Mouse (Mus musculus) c-Kit-positive CD71-positive TER-119-negative erythroid progenitor cells, embryonic 14.5 days (primary cell): ENCODE measurements around the gene Bmp5.
"Not testable (repeated sequence)": the region's sequence is repeated elsewhere in the genome, so short reads cannot be mapped to it uniquely, and the experiment has no call there.

Source experiments
- DNase-seq: peaks from one replicate; pipeline ENCODE4 v3.0.0-alpha.2; 2013; ENCODE audit warnings: low read depth

Bmp5 gene

DNA sequence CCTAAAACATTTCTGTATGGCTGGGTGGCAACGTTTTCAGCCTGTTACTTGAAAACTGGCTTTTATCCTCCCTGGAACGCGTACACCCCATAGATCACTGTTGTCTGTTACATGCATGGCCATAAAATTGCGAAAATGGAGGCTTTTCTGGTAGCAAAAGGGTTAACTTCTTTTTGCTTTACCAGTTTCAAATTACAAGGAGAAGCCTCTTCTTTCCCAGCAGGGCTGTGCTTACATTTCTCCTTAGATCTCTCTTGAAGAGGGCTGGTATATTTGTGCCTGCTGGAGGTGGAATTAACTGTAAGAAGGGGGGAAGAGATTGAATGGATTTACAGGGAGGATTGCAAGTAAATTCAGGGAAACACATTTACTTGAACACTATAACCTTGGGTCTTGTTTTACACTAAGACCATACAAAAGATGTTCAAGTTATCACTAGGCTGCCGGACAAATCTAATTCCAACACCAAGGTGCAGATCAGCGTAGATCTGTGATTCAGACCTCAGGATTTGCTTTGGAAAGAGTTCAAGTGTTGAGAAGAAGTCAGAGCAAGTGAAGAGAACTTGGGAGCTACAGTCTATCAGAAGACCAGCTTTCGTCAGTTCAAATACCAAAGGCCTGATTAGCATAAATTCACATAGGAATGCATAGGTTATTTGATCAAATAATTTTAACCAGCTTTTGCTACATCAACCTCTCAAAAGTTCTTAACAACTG is at the start of gene Bmp5:
Gene Bmp5, plus strand, starts transcription at position 236 of the 717 bp plus-strand sequence.
- no peak for DNase-seq

DNA sequence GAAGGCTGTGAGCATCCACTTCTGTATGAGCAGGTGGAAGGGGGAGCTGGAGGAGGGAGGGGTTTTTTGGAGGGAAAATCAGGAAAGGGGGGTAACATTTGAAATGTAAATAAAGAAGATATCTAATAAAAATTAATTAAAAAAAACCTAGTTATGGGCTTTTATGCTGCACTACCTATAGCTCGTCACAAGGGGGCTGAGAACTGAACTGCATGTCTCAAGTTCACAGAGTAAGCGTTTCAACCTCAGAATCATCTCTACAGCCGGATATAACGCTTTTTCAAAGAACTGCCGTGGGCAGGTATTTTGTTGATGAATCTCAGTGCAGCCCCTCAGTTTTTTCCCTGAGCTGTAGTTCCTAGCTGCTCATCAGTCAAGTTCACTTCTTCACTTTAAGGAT is 15.1 kb upstream of the Bmp5 start:
- peak; percentile 4 for DNase-seq

DNA sequence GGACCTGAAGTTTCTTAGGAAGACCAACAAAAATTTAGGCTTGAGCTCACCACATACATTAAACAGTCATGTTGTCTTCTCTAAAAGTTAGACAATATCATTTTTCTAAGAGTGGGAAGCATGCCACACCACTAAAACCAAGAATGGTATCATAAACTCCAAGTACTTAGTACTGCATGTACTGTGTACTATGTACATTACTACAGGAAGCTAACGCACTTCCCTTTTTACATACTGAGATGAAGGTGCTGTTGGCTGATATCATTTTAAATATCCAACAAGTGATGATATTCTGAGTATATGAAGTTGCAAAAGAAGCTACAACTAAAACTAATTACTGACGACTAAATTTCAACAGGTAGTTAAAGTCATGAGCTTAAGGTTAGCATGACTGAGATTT is 13.6 kb upstream of the Bmp5 start:
- DNase-seq, result no peak

DNA sequence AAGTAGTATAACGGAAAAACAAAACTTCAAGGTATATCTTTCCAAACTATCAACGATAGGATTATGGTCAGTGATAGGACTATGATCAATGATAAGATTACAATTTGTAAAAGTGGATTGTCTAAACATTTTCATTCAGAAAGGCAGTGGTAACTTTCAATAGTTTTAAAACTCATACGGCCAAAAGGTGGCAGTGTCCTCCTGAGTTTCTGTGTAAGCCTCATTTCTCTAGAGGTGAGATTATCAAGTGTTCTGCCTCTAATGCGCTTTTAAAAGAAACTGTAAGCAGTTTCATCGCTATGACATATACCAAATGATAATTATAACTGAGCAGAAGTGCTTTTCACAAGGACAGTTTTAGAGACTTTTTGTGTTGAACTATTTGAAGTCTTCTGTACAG is 12.7 kb upstream of the Bmp5 start:
- peak; percentile 10 for DNase-seq

DNA sequence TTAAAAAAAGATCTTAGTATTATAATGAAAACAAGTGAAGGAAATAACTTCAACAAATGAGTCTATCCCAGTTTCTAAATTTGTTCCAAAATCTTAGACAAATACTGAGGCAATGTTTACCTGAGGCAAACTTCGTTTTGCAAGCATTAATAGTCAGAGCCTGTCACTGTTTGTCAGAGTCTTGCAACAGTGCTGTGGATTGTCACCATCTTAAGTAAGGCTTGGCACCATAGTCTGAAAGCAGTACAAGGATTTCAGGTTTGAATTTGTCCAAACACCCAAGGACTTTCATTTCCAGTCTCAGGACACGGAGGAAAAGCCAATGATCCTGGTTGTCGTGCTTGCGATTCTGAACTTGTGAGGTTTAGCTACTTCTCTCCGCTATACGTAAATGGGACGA is 10.4 kb upstream of the Bmp5 start:
- no peak for DNase-seq

DNA sequence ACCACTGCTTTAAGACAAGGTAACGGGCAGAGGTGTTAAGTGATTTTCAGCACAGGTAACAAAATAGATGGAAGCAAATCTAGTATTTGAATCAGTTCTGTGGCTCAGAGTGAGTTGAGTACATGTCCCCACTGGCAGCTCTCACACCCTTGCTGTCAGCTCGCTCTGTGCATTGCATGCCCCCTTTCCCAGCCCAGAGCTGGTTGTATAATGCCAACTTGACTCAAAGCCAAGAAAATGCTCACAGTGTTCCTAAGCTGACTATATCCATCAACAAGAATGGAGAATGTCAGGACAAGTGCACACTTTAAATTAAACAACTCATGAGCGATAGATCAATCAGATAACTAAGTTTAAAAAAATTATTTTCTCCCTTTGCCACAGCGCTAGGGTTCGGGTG is 8.6 kb upstream of the Bmp5 start:
- DNase-seq, result no peak

DNA sequence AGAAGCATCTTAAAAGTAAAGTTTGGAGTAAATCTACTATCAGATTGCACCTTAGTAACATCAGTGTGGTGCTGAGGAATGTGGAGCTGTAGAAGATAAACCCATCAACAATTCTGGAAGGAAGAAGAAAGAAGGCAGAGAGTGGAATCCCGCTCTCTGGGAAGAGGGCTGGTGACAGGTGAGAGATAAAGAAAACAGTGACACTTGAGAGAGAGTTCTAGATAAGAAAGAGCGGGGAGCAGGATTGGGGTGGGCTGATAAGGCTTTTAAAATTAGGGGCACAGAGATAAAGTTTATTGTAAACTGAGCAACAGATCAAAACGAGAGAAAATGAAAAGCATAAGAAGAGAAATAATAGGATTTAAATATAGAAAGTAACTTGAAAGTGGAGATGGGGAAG is 6.1 kb upstream of the Bmp5 start:
- no peak for DNase-seq

DNA sequence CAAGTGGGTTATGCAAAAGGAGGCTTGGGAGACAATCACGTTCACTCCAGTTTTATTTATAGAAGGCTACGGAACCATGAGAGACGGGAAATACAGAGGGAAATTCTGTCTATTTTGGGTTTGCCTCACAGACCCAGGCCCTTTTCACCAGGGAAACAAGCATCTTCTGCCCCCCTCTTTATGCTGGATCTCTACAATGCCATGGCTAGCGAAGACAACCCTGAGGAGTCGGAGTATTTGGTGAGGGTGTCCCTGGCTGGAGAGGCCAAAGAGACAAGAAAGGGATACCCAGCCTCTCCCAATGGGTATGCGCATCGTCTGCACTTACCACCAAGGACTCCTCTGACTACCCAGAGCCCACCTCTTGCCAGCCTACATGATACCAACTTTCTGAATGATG is 989 bp downstream of the Bmp5 start:
- no peak for DNase-seq

DNA sequence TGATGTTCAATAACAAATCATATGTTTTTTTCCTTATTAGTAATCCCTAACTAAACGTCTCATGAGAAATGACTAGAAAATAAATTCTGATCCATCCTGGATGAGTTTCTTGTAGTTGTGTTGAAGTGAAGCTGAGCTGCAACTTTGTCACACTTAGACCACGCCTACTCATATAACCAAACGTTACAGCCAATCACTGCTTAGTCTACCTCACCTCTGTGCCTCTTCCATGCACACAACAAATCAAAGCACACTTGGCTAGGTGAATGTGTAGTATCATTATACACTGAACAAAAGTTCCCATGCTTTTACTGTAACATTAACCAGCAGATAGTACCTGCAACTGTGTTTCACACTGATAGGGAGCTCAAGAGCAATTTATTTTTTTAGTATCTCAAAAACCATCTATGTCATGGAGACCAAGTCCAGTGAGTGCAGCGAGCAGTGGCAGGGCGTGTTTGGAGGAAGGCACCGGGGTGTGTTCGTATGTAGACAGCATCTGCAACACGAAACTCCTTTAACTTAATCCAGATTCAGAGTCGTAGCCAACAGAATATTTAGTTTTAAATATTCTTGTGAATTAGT is 3.7 kb downstream of the Bmp5 start:
- no peak for DNase-seq

DNA sequence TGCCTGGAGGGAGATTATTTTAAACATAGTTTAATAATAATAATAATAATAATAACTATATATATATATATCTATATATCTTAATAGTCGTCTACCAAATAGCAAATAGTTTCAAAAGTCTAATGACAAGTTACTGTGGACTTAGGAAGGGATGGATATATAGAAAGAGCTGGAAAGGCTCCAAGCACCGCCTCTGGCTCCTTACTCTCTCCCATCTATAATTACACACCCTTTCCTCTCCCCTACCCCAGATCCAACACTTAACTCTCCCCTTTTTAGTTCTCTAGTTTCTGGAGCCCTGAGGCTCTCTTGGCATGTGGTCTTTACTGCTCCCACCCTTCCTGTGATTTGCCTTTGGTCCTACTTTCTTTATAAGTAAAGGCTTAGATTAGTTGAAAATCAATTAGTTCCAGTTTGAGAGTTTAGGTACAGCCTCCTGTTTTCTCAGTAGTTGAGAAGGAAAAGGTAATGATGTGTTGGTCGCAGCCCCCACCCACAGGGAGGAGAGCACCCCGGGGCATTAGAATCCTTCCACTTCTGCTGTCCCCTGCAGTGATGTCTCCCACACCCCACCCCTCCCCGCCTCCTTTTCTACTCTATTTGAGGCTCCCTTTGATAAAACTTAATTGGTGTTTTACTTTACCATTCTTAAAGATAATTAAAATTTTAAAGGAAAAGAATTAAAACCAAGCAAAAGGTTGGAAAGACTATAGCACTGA is 5.6 kb downstream of the Bmp5 start:
- DNase-seq, result no peak

DNA sequence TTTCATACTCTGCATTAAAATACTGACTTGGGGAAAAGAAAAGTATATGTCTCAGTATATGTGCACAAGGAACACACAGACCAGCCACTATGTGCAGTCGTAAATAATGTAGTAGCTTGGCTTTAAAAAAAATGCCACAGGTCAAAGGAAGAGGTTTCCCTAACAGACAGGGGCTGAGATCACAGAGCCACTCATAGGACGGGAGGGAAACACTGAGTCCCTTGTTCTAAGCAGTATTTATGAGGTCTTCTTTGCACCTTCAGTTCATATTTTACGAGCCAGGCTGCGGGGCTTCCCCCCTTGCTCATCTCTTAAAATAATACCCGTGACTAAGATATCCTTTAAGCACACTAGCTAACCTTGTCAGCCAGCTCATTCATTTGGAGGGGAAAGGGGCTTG is 6.4 kb downstream of the Bmp5 start:
- no peak for DNase-seq

DNA sequence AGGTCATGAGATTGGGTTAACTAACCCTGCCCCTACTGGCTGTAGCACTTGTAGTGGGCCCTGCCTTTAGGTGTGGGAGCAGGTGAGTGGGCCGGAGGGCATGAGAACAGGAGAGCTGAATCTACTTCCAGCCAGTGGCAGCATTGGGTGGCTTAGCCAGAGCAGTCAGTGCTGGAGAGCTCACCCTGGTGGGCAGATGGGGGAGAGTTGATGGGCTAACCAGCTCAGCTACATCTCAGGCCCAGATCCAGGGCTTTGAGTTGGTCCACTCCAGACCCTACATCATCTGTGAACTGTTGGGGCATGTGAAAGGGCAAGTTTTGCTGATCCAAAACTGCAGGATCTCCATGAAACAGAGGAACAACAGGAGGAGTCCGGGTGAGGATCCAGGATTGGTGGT is 8.4 kb downstream of the Bmp5 start:
- no peak for DNase-seq

DNA sequence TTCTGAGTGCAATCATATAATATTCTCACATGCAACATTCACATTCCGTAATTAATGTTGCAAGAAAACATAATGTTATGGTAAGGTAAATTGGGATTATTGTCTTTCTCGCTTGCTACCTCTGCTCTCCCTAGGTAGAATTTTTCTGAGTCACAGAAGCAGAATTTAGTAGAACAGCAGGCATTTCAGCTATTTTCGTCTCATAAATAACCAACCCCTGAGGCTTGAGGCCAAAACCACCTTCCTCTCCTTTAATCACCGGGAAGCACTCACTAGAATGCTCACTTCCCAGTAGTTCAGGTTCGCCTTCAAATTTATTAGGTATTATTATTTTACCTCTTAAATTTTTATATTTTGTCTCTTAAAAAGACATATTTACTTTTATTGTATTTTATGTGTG is 10.8 kb downstream of the Bmp5 start:
- no peak for DNase-seq

DNA sequence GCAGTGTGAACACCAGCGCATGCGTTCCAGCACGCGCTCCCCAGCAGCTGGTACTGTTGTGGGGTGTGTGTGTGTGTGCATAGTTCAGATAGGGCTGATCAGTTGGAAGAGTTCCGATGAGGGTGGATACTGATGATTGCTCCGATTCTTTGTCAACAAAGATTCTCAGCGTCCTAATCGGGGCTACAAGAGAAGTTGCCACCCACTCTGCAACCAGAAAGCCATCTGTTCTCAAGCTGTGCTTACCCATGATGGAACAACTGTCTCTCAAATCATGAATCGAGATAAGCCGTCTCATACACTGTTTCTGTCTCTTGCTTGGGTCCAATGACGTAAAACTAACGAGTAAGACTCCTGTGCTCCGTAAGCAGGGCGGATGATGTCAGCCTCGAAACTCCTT is 12.0 kb downstream of the Bmp5 start:
- DNase-seq, result no peak

DNA sequence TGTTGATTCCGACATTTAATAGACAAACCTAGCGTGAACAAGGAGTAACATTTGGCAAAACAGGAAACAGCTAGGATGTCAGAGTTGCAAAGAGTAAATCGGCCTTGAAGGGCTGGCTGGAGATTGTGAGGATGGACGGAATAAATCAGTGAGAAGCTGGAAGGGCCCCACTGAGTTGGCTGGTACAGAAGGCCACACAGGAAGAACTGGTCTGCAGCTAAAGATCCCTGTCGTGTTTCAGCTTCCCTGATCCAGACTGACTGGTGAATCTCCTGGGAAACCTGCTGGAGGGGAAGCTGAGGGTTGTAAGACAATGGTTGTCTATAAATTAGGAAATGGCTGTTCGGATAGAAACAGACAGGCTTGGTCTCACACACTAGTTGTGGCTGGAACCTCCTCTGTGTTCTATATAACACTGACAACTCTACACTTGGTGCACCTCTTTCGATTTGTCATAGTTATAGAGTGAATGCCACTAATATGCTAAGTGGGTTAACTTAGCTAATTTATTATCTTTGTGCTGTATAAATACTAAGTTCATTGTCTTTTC is 14.8 kb downstream of the Bmp5 start:
- DNase-seq, result no peak

DNA sequence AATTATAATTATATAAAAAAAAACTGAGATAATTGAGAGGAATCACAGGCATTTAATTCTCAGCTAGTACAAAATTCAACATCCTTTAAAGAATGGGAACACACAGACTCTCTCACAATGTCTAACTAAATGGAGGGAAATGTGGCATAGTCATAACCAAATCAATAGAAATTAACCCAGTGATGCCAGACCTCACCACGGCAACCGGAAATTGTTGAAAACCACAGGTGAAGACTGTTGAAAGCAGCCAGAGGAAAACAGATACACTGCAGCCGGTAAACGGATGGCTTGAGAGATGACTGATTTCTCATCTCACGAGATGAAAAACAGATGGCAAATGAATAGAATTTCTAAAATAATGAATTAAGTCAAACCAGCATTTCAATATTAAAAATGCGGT is 29.8 kb downstream of the Bmp5 start:
- no peak for DNase-seq

DNA sequence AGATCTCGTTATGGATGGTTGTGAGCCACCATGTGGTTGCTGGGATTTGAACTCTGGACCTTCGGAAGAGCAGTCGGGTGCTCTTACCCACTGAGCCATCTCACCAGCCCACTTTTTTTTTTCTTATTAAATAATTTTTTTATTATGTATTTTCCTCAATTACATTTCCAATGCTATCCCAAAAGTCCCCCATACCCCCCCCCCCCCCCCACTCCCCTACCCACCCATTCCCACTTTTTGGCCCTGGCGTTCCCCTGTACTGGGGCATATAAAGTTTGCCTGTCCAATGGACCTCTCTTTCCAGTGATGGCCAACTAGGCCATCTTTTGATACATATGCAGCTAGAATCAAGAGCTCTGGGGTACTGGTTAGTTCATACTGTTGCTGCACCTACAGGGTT is 33.0 kb downstream of the Bmp5 start:
- DNase-seq, result not testable (repeated sequence)

DNA sequence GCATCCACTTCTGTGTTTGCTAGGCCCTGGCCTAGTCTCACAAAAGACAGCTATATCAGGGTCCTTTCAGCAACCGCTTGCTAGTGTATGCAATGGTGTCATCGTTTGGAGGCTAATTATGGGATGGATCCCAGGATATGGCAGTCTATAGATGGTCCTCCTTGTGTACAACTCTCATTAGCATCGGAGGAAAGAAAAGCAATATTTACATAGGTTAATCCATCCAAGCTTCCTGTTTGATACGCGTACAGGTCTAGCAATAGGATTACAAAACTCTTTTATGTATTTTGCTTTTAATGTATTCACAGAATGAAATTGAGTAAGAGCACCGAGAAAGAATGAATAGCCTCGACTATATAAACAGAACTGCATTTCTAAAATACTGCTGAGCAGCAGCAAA is 33.5 kb downstream of the Bmp5 start:
- DNase-seq, result no peak

DNA sequence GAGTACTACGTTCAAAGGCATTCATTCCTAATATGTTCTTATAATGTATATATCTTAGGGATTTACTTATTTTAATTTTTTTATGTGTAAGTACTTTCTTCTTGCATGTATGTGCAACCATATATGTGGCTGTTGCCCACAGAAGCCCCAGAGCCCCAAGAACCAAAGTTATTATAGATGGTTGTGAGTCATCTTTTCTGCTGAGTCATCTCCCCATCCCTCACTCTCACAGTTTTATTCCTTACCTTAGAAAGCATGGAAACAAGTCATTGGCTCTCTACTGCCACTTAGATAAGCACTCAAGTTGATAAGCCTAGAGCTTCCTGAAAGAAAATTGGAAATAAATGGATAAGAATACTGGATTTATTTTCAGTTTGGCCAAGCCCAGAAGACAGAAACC is 40.0 kb downstream of the Bmp5 start:
- DNase-seq, result no peak

DNA sequence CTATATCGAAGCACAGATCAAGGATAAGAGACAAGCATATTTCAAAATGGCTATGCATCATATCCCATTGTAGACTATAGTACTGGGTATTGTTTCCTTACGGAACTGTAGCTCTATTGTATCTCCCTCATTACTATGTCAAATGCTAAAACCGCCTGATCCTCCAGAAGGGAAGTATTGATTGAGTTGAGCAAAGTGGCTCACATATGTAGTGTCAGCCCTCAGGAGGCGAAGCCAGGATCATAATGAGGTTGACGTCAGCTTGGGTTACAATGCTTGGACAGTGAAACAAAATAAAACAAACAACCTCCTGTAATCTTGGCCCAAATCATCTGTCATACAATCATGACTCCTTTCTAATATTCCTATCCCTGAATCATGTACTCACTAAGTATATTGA is 43.2 kb downstream of the Bmp5 start:
- no peak for DNase-seq

DNA sequence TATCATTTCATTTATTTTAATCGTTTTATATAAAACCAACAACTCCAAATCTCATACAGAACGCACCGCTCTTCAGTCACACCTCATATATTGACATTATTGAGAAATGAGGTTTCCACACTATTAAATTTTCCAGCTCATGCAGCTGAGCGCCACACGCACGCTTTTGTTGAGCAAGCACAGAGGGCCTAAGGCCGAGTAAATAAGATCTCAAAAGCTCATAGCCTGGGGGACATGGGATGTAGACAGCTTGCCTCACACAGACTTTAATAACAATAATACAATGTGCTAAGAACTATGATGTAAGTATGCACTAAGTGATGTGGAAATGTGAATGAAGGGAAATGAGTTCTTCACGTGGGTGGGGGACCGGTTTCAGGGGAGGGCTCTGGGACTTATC is 57.3 kb downstream of the Bmp5 start:
- no peak for DNase-seq

DNA sequence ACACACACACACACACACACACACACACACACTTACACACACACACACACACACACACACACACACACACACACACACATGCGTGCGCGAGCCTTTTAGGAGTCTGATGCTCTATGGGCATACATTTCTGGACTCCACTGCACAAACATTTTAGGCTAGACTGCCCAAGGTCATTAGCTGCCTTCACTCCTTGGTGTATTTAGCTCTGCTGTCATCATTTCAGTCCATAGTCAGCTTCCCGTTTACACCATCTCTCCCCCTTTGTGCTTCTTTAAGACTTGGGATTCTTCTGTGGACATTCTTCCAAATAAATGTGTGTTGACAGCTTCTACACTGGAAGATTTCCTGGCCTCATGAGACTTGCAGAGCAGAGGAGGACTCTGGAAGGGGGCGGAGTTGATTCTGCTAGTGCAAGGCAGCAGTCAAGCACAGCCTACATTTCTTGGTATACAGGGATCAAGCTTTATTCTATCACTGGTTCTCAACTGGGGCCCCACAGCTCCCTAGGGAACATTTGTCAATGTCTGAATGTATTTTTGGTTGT is 58.1 kb downstream of the Bmp5 start:
- DNase-seq, result no peak

DNA sequence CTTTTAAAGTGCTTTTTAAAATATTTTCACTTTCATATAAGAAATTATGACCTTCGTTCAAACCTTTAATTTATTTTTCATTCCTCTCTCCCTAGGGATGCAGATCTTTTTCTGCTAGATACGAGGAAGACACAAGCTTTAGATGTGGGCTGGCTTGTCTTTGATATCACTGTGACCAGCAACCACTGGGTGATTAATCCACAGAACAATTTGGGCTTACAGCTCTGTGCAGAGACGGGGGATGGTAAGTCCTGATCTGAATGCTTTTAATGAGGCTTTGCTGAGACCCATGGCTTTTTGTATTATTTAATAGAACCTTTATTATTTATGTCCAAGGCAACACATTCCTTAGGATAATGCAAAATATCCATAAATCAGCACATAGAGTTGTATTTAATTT is 64.3 kb downstream of the Bmp5 start:
- DNase-seq, result no peak
